Mouse (Mus musculus): ENCODE measurements around the gene Il4ra. TPM values are rescaled to one million over a fixed set of nuclear protein-coding genes. Genes with fewer than 3 reads are reported as not detected.

Il4ra gene
- total RNA-seq, 2 experiments from 2014 or later: 9.4 to 11.8 TPM

DNA sequence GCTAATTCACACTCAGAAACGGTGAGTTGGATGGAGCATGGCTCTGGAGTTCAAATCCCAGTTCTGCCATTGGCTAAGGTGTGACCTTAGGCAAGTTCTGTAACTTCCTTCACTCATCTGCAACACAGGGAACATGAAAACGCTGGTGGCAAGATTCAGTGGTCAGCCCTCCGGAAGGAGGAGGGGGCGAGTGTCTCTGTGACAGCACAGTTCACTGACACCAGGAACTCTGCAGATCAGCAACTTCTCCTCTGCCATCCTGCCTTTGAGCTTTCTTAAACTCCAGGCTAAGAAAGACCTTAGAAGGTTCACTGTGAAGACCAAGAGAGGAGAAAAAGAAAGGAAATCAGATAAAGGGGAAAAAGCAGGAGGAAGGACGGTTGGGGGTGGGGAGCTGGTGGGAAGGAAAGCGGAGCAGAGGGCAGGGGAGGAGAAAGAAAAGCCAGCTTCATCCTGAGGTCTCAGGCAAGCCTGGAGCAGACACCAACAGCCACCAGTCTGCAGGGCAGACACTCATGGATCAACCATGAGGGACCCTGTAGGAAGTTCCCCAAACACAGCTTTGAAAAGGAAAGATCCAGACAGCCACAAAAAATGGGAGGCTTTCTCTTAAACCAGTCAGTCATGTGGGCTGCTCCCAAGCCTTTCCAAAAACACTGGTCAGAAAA is 48.8 kb downstream of the Il4ra start:
- no peak for DNase-seq

DNA sequence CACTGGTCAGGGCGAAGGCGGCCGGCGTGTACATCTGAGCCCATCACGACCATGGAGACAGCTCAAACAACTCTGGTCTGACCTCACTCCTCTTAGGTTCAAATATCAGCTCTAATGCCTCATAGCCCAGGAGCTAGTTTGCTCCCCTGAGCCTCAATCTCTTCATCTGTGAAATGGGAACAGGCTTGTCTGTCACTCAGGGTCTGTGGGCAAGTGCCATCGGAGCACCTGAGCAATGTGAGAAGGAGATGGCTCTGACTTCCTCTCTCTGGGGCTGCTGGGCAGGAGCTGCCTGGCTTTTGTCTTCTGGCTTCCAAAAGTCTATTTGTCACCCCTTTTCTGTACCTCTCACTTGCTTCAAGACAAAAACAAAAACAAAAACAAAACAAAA is 49.4 kb downstream of the Il4ra start:
- no peak for DNase-seq

DNA sequence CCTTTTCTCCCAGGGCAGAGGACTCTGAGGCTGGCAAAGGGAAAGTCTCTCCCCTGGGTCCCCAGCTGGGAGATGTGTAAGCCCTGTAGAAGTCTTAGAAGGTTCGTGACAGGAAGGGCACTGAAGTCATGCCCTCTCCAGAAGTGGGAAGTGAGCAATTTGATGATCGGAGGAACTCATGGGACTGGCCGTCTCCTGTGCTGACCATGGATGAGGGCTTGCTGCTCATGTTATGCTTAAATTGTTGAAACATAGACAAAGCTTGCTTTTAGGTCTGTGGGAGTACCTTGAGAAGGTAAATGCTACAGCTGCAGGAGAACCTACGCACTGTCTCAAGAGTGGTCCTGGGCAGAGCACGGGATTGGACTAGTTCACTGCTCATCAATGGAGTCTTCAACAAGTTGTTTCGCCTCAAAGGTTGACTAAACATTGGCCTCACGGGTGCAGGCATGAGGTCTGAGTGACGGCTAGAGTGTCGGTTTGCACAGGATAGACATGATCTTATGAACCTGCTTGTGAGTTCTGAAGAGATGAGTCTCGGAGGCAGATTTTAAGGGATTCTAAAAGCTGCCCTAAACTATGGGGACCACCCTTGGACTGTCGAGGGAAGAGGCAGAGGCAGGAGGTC is 50.0 kb downstream of the Il4ra start:
- no peak for DNase-seq

DNA sequence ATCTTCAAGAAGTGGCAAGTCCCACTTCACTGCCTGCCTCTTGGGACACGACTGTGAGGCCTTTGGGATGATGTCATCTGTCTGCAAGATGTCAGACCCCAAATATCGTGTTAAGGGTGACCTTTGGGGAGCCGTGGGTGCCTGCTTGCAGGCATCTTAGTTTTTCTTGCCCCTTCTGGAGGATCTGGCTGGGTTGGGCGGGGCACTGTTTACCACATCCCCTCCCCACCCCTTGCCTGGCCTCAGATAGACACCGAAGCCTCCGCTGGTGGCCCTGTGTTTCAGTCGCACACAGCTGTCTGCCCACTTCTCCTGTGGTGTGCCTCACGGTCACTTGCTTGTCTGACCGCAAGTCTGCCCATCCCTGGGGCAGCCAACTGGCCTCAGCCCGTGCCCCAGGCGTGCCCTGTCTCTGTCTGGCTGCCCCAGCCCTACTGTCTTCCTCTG is 51.3 kb downstream of the Il4ra start, which contains the start of gene Il21r:
TSS of gene Il21r (plus strand) at position 245 of the 447 bp plus-strand sequence.
- no peak for DNase-seq

DNA sequence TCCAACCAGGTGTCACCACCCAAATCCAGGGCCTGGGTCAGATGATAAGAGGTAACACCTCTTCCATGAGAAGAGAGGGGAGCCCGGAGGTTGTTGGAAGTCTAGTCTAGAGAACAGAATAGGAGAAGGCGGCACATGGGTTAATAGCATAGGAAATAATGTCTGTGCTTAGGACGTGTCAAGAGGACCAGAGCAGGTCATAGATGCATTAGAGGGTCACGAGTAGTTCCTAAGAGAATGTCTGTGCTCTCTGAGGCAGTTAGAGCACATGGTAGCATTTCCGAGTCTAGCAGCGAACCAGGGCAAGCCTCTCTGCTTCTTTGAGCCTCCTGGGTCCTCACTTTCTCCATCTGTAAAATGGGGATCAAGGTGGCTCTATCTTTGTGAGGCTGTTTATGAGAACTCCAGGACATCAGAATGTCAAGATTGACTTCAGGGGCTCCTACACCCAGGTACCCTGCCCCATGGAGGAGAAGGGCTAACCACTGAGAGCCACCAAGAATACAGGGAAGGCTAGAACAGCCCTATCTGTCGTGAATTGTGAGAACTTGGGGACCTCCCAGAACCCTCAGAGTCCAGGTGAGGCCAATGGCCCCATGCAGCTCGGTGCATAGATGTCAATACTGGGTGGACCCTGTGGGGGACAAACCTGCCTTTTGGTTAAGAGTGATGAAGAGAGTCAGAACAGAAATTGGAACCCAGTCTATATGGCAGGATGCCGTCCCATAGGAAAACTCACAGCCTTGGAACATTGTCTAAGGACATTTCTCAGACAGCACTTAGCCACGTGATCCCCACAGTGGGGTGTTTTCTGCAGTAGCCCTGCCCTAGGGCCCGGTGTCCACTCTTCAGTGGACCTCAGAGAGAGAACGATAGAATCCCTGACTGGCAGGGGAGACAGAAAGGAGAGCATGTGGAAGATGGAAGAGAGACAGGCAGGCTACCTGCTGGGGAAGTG is 52.7 kb downstream of the Il4ra start:
- no peak for DNase-seq

DNA sequence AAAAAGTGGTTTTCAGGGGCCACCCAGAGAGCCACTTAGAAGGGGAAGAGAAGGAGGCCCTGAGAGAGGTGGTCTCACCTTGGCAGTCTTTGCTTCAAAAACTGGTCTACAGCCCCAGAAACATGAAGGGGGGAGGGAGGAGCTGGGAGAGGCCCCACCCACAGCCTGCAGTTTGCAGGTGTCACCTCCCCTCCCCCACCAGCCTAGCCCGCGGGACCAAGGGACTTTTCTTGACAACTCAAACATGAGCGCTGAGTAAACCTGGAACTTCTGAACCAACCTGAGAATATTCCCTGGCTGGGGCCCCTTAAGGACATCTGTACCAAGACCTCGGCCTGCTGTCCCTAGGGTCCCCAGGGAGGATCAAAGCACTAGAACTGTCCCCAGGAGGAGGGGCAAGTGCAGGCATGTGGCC is 53.8 kb downstream of the Il4ra start:
- DNase-seq: no peak

DNA sequence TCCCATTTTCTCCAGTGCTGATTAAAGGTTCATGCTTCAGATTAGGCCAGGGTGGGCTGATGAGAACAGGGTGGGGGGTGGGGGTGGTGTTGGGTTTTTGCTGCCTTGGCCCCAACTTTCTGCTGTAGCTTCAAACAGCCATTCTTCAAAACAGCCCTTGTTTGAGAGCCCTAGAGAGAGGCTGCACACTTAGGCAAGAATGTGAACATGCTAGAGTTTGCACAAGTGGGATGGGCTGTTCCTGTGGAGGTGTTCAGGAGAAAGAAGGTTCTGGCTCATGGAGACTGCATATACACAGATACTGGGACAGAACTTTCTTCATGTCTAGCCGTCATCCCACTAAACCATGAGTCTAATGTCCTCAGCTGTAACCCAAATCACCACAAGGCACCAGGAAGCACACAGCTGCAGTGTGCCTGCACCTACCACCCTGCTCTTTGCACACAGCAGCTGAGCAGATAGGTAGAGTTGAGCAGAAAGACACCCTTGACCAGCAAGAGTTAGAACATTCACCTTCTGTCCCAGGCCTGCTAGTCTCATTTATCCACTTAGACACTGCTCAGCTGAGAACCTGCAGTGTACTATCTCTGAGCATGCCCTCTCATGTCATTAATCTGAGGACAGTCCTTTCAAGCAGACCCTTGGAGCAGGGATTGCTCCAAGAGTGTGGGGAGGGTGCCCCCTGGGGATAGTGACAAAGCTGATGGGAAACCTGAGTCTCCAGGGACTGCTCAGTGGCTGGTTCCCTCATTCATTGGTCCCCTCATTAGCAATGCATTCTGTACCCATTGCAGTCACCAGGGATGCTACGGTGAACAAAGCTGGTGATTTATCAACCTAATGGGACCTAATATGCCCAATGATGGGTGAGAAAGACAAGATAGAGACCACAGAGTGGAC is 54.6 kb downstream of the Il4ra start:
- DNase-seq: no peak

DNA sequence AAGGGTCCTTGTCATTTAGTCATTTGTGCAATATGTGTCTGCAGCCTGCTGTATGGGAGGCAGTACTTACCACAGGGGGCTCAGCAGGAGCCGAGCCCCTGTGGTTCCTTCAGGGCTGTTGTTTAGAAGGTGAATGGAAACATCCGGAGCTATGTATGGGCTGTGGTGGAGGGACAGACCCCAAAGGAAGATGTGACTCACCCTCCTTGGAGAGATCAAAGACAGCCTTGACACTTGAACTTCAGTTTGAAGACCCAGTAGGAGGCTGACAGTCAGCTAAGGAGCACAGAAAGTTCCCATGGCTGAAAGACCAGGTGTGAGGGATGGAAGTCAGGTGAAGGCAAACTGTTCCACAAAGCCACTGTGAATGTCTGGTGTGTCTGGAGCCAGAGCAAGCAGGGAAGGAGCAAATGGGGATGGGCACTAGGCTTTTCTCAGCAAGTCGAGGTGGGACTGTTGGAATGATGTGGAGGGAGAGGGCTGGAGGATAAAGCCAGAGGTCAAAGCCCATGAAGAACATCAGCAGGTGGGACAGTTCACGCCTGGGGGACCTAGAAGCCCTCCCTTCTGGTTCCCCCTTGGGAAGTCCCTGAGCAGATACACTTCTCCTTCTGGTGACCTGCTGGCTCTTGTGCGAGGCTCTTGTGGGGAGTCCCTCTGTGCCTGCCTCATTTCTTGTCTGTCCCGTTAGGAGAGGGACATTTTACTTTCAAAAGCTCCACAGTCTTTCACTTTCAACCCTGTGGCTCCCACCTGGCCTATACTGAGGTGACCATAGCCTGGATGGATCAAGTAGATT is 55.7 kb downstream of the Il4ra start:
- DNase-seq: no peak

DNA sequence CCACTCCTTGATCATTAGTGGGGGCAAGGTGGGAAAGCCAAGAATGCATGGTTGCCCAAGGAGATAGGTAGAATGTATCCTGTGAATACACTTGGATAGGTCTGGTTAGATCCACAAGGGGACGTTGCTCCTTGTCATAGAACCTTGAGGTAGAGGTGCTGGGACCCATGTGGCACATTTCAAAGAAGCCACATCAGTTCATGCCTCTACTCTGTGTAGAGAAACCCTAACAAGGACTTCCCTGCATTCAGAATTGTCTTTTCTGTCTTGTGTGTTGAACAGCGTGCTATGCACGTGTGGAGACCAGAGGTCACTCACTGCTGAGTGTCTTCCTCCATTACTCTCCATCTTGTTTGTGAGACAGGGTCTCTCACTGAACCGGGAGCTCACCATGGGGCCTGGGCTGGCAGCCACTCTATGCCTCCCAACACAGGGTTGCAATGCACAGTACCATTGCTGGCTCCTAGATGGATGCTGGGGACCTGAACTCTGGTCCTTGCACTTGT is 56.3 kb downstream of the Il4ra start:
- no peak for DNase-seq

DNA sequence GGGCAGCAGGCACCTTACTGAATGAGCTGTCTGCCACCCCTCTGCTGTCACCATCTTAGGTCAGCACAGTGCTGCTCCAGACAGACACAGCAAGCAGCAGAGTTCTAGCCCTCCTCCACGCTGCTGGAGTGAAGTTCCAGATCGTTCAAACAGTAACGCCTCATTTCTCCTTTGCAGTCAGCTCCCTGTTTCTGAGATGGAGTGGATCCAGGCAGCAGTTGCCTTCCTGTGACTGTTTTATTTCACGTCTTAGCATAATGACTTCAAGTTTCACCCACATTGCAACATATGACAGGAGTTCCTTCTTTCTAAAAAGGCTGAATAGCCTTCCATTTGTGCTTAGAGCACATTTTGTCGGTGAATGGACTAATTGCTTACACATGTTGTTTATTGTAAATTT is 61.7 kb downstream of the Il4ra start:
- DNase-seq: no peak

DNA sequence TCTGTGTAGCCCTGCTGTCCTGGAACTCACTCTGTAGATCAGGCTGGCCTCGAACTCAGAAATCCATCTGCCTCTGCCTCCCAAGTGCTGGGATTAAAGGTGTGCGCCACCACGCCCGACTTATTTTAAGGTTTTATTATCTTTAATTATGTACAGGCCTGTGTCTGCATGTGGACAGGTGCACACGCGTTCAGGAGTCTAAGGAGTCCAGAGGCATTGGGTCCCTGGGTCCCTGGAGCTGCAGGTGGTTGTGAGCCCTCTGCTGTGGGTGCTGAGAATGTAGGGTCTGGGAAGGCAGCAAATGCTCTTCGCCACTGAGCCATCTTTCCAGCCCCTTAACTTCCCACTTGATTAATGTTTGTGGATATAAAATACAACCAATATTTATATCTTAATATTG is 63.5 kb downstream of the Il4ra start:
- no peak for DNase-seq

DNA sequence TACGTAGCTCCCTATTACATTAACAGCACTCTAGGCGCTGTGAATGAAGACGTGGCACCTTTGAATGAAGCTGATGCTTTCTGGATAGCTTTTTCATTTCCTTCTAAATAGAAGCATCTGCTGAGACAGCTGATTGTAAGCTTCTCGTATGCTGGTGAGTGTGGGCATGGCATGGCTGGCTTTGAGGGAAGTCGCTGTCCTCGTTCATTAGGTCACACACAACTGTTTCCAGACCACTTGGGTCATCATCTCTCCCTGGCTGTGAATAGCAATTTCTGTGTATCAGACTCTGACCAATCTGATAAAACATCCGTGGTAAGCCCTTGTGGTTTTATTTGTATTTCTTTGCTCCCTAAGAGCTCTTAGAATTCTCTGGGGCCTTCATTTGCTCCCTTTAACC is 66.1 kb downstream of the Il4ra start:
- DNase-seq: no peak

DNA sequence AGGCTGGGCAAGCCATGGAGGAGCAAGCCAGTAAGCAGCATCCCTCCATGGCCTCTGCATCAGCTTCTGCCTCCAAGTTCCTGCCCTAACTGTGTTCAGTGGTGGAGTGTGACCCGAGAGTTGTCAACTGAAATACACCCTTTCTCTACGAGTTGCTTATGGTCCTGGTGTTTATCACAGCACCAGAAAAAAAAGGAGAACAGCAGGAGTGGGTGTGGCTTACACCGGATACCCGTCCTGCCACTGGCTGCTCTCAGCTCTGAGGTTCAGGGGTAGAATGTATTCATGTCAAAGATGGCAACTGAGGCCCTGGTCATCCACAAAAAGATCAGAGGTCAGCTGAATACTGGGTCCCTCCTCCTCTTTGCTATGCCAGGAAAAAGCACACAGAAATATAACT is 68.2 kb downstream of the Il4ra start:
- DNase-seq: no peak

DNA sequence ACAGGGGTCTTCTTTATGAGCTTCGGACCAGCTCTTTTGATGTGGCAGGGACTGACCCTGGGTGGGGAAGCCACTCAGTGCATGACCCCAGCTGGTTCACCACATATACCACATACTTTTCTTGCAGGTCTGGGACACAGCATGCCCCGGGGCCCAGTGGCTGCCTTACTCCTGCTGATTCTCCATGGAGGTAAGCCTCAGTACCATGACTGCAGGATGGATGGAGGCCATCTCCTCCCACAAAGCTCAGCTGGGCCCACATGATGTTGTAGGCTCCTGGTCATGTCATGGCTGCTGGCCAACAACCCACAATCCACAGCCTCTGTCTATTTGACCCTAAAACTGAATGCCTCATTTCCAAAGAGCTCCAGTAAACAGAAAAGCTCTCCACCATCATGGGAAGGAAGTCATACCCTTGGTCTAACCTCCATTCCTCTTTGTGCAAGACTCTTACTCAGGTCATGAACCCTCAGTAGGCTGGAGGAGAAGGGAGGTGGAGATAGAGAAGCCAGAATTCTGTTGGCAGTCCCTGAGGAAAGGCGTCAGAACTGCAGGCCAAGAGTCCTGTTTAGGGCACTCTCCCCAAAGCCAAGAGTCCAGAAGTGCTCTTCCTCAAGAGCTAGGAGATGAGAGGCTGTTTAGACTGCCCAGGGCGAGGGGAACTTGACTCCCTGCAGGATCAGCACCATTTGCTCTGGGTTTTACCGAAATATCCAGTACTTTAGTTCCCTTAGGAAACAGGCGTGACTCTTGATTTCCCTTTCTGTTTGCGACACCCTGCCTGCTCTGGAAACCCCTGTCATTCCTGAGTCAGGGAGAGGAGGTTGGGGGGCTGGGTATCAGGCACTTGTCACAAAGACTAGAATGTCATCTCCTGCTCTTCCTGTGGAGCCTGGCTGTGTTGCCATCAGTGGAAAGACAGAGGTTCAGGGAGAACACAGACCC is 71.1 kb downstream of the Il4ra start:
- DNase-seq: no peak

DNA sequence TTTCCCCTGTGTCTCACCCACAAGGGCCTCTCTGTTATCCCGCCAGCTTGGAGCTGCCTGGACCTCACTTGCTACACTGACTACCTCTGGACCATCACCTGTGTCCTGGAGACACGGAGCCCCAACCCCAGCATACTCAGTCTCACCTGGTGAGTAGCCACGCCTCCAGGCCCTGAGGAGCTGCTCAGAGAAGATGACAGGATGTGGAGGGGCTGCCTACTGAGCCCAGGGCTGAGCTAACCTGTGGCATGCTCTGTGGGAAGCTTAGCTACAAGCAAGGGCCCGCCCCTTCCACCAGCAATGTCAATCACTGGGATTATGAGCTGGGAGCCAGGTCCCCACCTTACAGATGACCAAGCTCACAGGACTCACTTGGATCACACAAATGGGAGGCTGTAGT is 73.3 kb downstream of the Il4ra start:
- no peak for DNase-seq

DNA sequence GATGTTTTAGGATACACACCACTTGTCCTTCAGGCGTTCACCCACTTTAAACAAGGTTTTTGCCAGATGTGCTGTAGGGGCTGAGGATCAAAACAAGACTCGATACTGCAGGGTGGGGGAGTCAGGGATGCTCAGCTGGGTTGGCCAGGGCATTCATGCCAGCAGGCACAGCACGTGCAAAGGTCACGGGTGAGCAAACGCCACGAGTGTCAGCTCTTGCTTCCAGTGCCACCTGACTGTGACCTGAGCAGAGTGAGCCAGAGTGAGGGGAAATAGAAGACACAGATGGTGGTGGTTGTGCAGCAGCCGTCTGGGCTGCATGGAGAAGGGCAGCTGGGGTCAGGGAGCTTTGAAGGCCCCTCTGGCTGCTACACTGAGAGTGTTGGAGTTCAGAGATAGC is 73.9 kb downstream of the Il4ra start:
- DNase-seq: no peak
